Mouse (Mus musculus): ENCODE measurements at regions not wholly inside any gene's neighbourhood (a gene's known extent, or its start where the extent isn't known, plus 50 kb on each side); places are given as distances from the start of the nearest gene placed in this dataset.

- Histone ChIP-seq H3K36me3 (ENCODE audit: control insufficient read depth, insufficient read depth, low read length) (no peaks in the 10 kb centered on the region), H3K27me3 (replicated peaks; ENCODE audit: control insufficient read depth, insufficient read depth, low read length) (no peaks in the 10 kb centered on the region), H3K4me3 (ENCODE audit: insufficient read depth, low read depth, low read length) (no peak overlapping the region), H3K27ac (ENCODE audit: insufficient read depth, low read depth, low read length) (no peak overlapping the region), H3K4me1 (ENCODE audit: control insufficient read depth, insufficient read depth, low read length) (no peaks in the 10 kb centered on the region)
- TF ChIP-seq POLR2A (IDR thresholded peaks at IDR 0.05; ENCODE audit: low read depth, low read length), result no peak
- TF ChIP-seq CTCF (conservative IDR thresholded peaks at IDR 0.05; ENCODE audit: insufficient read depth, insufficient read length, low read depth, low read length), result no peak
- DNase-seq, result peak; percentile 21
Measured at GRCm38 (mm10) chrX:76680890-76681289, 78.2 kb upstream of the Cldn34d start.
